Mouse (Mus musculus) MEL (cell line): ENCODE measurements around the gene Arhgef3.

ENCODE experiments used
- CTCF ChIP-seq, 3 experiments: IDR thresholded peaks in 2 of 3; conservative IDR thresholded peaks in 1 of 3; 2 replicates each; pipeline ENCODE4 v1.5.1; 2011 to 2012; ENCODE audit warnings: low read length in 3 of 3, low read depth in 2 of 3, mild to moderate bottlenecking in 2 of 3, improper control_type of control experiment in 1 of 3, inconsistent platforms in 1 of 3, mixed read lengths in 1 of 3, moderate library complexity in 1 of 3; ENCODE audit not compliant: control insufficient read depth in 1 of 3, insufficient read depth in 1 of 3, poor library complexity in 1 of 3, severe bottlenecking in 1 of 3
- EP300 ChIP-seq, 2 experiments: IDR thresholded peaks; 2 replicates each; pipeline ENCODE4 v1.6.1; 2011; ENCODE audit warnings: improper control_type of control experiment in 2 of 2, low read length in 2 of 2, low read depth in 1 of 2, mild to moderate bottlenecking in 1 of 2
- ETS1 ChIP-seq: IDR thresholded peaks from 2 replicates; pipeline ENCODE4 v1.6.1; 2012; ENCODE audit warnings: low read depth, mild to moderate bottlenecking, inconsistent platforms, low read length, improper control_type of control experiment, moderate library complexity
- MXI1 ChIP-seq: IDR thresholded peaks from 2 replicates; pipeline ENCODE4 v1.6.1; 2011; ENCODE audit warnings: mild to moderate bottlenecking, low read depth, low read length, improper control_type of control experiment
- POLR2A ChIP-seq, 2 experiments: IDR thresholded peaks; 2 replicates each; pipeline ENCODE4 v1.6.1; 2011 to 2012; ENCODE audit warnings: low read length in 2 of 2, mild to moderate bottlenecking in 2 of 2, control low read depth in 1 of 2, improper control_type of control experiment in 1 of 2, low read depth in 1 of 2, moderate library complexity in 1 of 2; ENCODE audit not compliant: control insufficient read depth in 1 of 2, insufficient read depth in 1 of 2, poor library complexity in 1 of 2
- POLR2AphosphoS5 ChIP-seq: IDR thresholded peaks from 2 replicates; pipeline ENCODE4 v1.6.1; 2012; ENCODE audit warnings: low read depth, borderline replicate concordance, mild to moderate bottlenecking, inconsistent platforms, low read length, moderate library complexity, mixed read lengths
- TBP ChIP-seq: IDR thresholded peaks from 2 replicates; pipeline ENCODE4 v1.8.0; 2011; ENCODE audit warnings: low read depth, low read length, improper control_type of control experiment
- UBTF ChIP-seq: IDR thresholded peaks from 2 replicates; pipeline ENCODE4 v1.6.1; 2012; ENCODE audit warnings: low read depth, mild to moderate bottlenecking, inconsistent platforms, low read length, improper control_type of control experiment, moderate library complexity, borderline replicate concordance; ENCODE audit not compliant: insufficient read depth
- ZNF384 ChIP-seq: IDR thresholded peaks from 2 replicates; pipeline ENCODE4 v1.6.1; 2012; ENCODE audit warnings: low read depth, mild to moderate bottlenecking, inconsistent platforms, low read length, improper control_type of control experiment

- TF ChIP-seq POLR2A (IDR thresholded peaks at IDR 0.05; ENCODE audit: control insufficient read depth in 1 of 2, insufficient read depth in 1 of 2, low read depth in 1 of 2, low read length in 2 of 2, poor library complexity in 1 of 2): no peak
- TF ChIP-seq ZNF384: no peak
- no peak for TF ChIP-seq MXI1
- TF ChIP-seq ETS1: no peak
- TF ChIP-seq EP300 (IDR thresholded peaks at IDR 0.05; ENCODE audit: low read depth in 1 of 2, low read length in 2 of 2): no peak
- no peak for TF ChIP-seq CTCF (IDR thresholded peaks at IDR 0.05 in 2 of 3, conservative IDR thresholded peaks at IDR 0.05 in 1 of 3; ENCODE audit: control insufficient read depth in 1 of 3, insufficient read depth in 1 of 3, low read depth in 2 of 3, low read length in 3 of 3, poor library complexity in 1 of 3, severe bottlenecking in 1 of 3)
- TF ChIP-seq UBTF: no peak
- TF ChIP-seq POLR2AphosphoS5: no peak
- no peak for TF ChIP-seq TBP
These were observed 237.8 kb downstream of the Arhgef3 start for GRCm38 (mm10) chr14:27352470-27352869.
